Mouse (Mus musculus) MEL (cell line): ENCODE results near the gene Olfr1217. TPM values are rescaled to one million over a fixed set of nuclear protein-coding genes. Genes with fewer than 3 reads are reported as not detected.
"Not testable (repeated sequence)": the region's sequence is repeated elsewhere in the genome, so short reads cannot be mapped to it uniquely, and the experiment has no call there.

ENCODE experiments used
- DNase-seq: peaks from one replicate; pipeline ENCODE4 v3.0.0; 2011; ENCODE audit warnings: low read depth, low spot score
- H3K27ac ChIP-seq: 2 replicates; pipeline ENCODE4 v1.5.1; 2012; ENCODE audit warnings: low read depth, mild to moderate bottlenecking, control low read depth, low read length, moderate library complexity; ENCODE audit not compliant: control insufficient read depth
- H3K27me3 ChIP-seq, 2 experiments: fragments of 150-350 bp in 1 of 2; sonication (generic) in 1 of 2; 2 replicates each; pipeline ENCODE4 v1.6.1; 2012; ENCODE audit warnings: low read length in 2 of 2, mild to moderate bottlenecking in 2 of 2, improper control_type of control experiment in 1 of 2, moderate library complexity in 1 of 2; ENCODE audit not compliant: insufficient read depth in 2 of 2, control insufficient read depth in 1 of 2
- H3K36me3 ChIP-seq, 2 experiments: 2 replicates each; pipeline ENCODE4 v1.6.1; 2012 to 2014; ENCODE audit warnings: low read length in 2 of 2, improper control_type of control experiment in 1 of 2, inconsistent platforms in 1 of 2, mild to moderate bottlenecking in 1 of 2; ENCODE audit not compliant: insufficient read depth in 2 of 2, control insufficient read depth in 1 of 2
- H3K4me1 ChIP-seq, 2 experiments: fragments of 150-350 bp in 1 of 2; sonication (generic) in 1 of 2; 2 replicates each; pipeline ENCODE4 v1.6.1; 2012; ENCODE audit warnings: low read length in 2 of 2, improper control_type of control experiment in 1 of 2, mild to moderate bottlenecking in 1 of 2; ENCODE audit not compliant: insufficient read depth in 2 of 2, control insufficient read depth in 1 of 2
- H3K4me3 ChIP-seq, 2 experiments: fragments of 150-350 bp in 1 of 2; sonication (generic) in 1 of 2; 2 replicates each; pipeline ENCODE4 v1.5.1; 2012; ENCODE audit warnings: low read depth in 2 of 2, low read length in 2 of 2, mild to moderate bottlenecking in 2 of 2, moderate library complexity in 2 of 2, control low read depth in 1 of 2, improper control_type of control experiment in 1 of 2; ENCODE audit not compliant: control insufficient read depth in 1 of 2, insufficient read depth in 1 of 2
- H3K79me2 ChIP-seq: 2 replicates; pipeline ENCODE4 v1.6.1; 2012; ENCODE audit warnings: mild to moderate bottlenecking, low read length, moderate library complexity; ENCODE audit not compliant: control insufficient read depth, poor library complexity, insufficient read depth
- H3K9ac ChIP-seq: 2 replicates; pipeline ENCODE4 v1.6.1; 2012; ENCODE audit warnings: low read depth, mild to moderate bottlenecking, control low read depth, low read length, moderate library complexity; ENCODE audit not compliant: control insufficient read depth, poor library complexity, severe bottlenecking
- H3K9me3 ChIP-seq: fragments of 150-350 bp; sonication (generic); replicated peaks from 2 replicates; pipeline ENCODE4 v1.6.1; 2012; ENCODE audit warnings: mild to moderate bottlenecking, low read length, improper control_type of control experiment, moderate library complexity; ENCODE audit not compliant: insufficient read depth
- CHD2 ChIP-seq: IDR thresholded peaks from 2 replicates; pipeline ENCODE4 v1.6.1; 2011; ENCODE audit warnings: low read length, improper control_type of control experiment
- CTCF ChIP-seq, 3 experiments: IDR thresholded peaks in 2 of 3; conservative IDR thresholded peaks in 1 of 3; 2 replicates each; pipeline ENCODE4 v1.5.1; 2011 to 2012; ENCODE audit warnings: low read length in 3 of 3, low read depth in 2 of 3, mild to moderate bottlenecking in 2 of 3, improper control_type of control experiment in 1 of 3, inconsistent platforms in 1 of 3, mixed read lengths in 1 of 3, moderate library complexity in 1 of 3; ENCODE audit not compliant: control insufficient read depth in 1 of 3, insufficient read depth in 1 of 3, poor library complexity in 1 of 3, severe bottlenecking in 1 of 3
- E2F4 ChIP-seq: IDR thresholded peaks from 2 replicates; pipeline ENCODE4 v1.6.1; 2011; ENCODE audit warnings: low read depth, low read length, improper control_type of control experiment, borderline replicate concordance
- ELF1 ChIP-seq: IDR thresholded peaks from 2 replicates; pipeline ENCODE4 v1.6.1; 2014; ENCODE audit warnings: low read depth, mild to moderate bottlenecking, inconsistent platforms, low read length, improper control_type of control experiment, moderate library complexity
- EP300 ChIP-seq, 2 experiments: IDR thresholded peaks; 2 replicates each; pipeline ENCODE4 v1.6.1; 2011; ENCODE audit warnings: improper control_type of control experiment in 2 of 2, low read length in 2 of 2, low read depth in 1 of 2, mild to moderate bottlenecking in 1 of 2
- GATA1 ChIP-seq: IDR thresholded peaks from 2 replicates; pipeline ENCODE4 v1.6.1; 2011; ENCODE audit warnings: low read depth, low read length, improper control_type of control experiment
- MAFK ChIP-seq: IDR thresholded peaks from 2 replicates; pipeline ENCODE4 v1.6.1; 2011; ENCODE audit warnings: low read depth, mild to moderate bottlenecking, low read length, improper control_type of control experiment, borderline replicate concordance
- MAX ChIP-seq: IDR thresholded peaks from 2 replicates; pipeline ENCODE4 v1.6.1; 2011; ENCODE audit warnings: low read length, improper control_type of control experiment
- MEF2A ChIP-seq: IDR thresholded peaks from 2 replicates; pipeline ENCODE4 v1.6.1; 2014; ENCODE audit warnings: low read depth, mild to moderate bottlenecking, inconsistent platforms, low read length, improper control_type of control experiment; ENCODE audit not compliant: poor library complexity, insufficient replicate concordance, severe bottlenecking; ENCODE audit errors: extremely low read depth
- MXI1 ChIP-seq: IDR thresholded peaks from 2 replicates; pipeline ENCODE4 v1.6.1; 2011; ENCODE audit warnings: mild to moderate bottlenecking, low read depth, low read length, improper control_type of control experiment
- MYC ChIP-seq: IDR thresholded peaks from 2 replicates; pipeline ENCODE4 v1.6.1; 2011; ENCODE audit warnings: low read depth, mild to moderate bottlenecking, low read length, improper control_type of control experiment, moderate library complexity
- POLR2A ChIP-seq, 2 experiments: IDR thresholded peaks; 2 replicates each; pipeline ENCODE4 v1.6.1; 2011 to 2012; ENCODE audit warnings: low read length in 2 of 2, mild to moderate bottlenecking in 2 of 2, control low read depth in 1 of 2, improper control_type of control experiment in 1 of 2, low read depth in 1 of 2, moderate library complexity in 1 of 2; ENCODE audit not compliant: control insufficient read depth in 1 of 2, insufficient read depth in 1 of 2, poor library complexity in 1 of 2
- POLR2AphosphoS5 ChIP-seq: IDR thresholded peaks from 2 replicates; pipeline ENCODE4 v1.6.1; 2012; ENCODE audit warnings: low read depth, borderline replicate concordance, mild to moderate bottlenecking, inconsistent platforms, low read length, moderate library complexity, mixed read lengths
- RAD21 ChIP-seq: IDR thresholded peaks from 2 replicates; pipeline ENCODE4 v1.6.1; 2011; ENCODE audit warnings: mild to moderate bottlenecking, low read depth, low read length, improper control_type of control experiment
- SIN3A ChIP-seq: IDR thresholded peaks from 2 replicates; pipeline ENCODE4 v1.6.1; 2012; ENCODE audit warnings: low read length, improper control_type of control experiment, inconsistent platforms
- SMC3 ChIP-seq: IDR thresholded peaks from 2 replicates; pipeline ENCODE4 v1.6.1; 2011; ENCODE audit warnings: low read depth, low read length, improper control_type of control experiment
- TAL1 ChIP-seq: IDR thresholded peaks from 2 replicates; pipeline ENCODE4 v1.6.1; 2012; ENCODE audit warnings: mild to moderate bottlenecking, inconsistent platforms, low read length, moderate library complexity, mixed read lengths
- TCF12 ChIP-seq: IDR thresholded peaks from 2 replicates; pipeline ENCODE4 v1.6.1; 2014; ENCODE audit warnings: low read depth, mild to moderate bottlenecking, inconsistent platforms, low read length, improper control_type of control experiment, moderate library complexity
- UBTF ChIP-seq: IDR thresholded peaks from 2 replicates; pipeline ENCODE4 v1.6.1; 2012; ENCODE audit warnings: low read depth, mild to moderate bottlenecking, inconsistent platforms, low read length, improper control_type of control experiment, moderate library complexity, borderline replicate concordance; ENCODE audit not compliant: insufficient read depth
- USF2 ChIP-seq, 2 experiments: IDR thresholded peaks; 2 replicates each; pipeline ENCODE4 v1.6.1; 2011 to 2012; ENCODE audit warnings: improper control_type of control experiment in 2 of 2, low read length in 2 of 2, borderline replicate concordance in 1 of 2, inconsistent platforms in 1 of 2, low read depth in 1 of 2, mild to moderate bottlenecking in 1 of 2; ENCODE audit not compliant: insufficient read depth in 1 of 2
- ZC3H11A ChIP-seq: IDR thresholded peaks from 2 replicates; pipeline ENCODE4 v1.6.1; 2012; ENCODE audit warnings: low read depth, mild to moderate bottlenecking, inconsistent platforms, low read length, improper control_type of control experiment
- ZMIZ1 ChIP-seq: IDR thresholded peaks from 2 replicates; pipeline ENCODE4 v1.6.1; 2012; ENCODE audit warnings: low read depth, mild to moderate bottlenecking, inconsistent platforms, low read length, improper control_type of control experiment, moderate library complexity
- polyA plus RNA-seq, 2 experiments: library from polyadenylated mRNA; stranded (reverse) in 1 of 2; unstranded in 1 of 2; fragments of >175 nt in 1 of 2; fragments of >200 nt in 1 of 2; gene quantifications; 2 replicates each; pipeline versions ENCODE4 v1.2.1 to v1.2.4; 2012; ENCODE audit warnings: low replicate concordance in 2 of 2, low read depth in 1 of 2; ENCODE audit not compliant: insufficient read length in 2 of 2, insufficient read depth in 1 of 2, missing spikeins in 1 of 2
- total RNA-seq: library from RNA; depleted of rRNA; stranded (reverse); fragments of 300-350 nt; gene quantifications from 2 replicates; pipeline ENCODE4 v1.2.3, GENCODE M21; 2012

The Olfr1217 gene
- total and polyA plus RNA-seq, 3 experiments: 0.03 TPM; not detected in 2

- H3K9ac ChIP-seq: no peak within 1 kb of the TSS
- no peaks in the 10 kb centered on the region for H3K79me2 ChIP-seq
- no peaks in the 10 kb centered on the region for H3K9me3 ChIP-seq
- TF ChIP-seq MAX (no peak), ZC3H11A (no peak), MYC (no peak), TCF12 (no peak), POLR2AphosphoS5 (no peak), ZMIZ1 (no peak), UBTF (no peak), SMC3 (no peak), E2F4 (no peak), USF2 (IDR thresholded peaks at IDR 0.05; ENCODE audit: borderline replicate concordance in 1 of 2, insufficient read depth in 1 of 2, low read depth in 1 of 2, low read length in 2 of 2) (no peak), POLR2A (IDR thresholded peaks at IDR 0.05; ENCODE audit: control insufficient read depth in 1 of 2, insufficient read depth in 1 of 2, low read depth in 1 of 2, low read length in 2 of 2, poor library complexity in 1 of 2) (no peak), SIN3A (no peak), MAFK (no peak)
- DNase-seq: no peak
- H3K4me1 ChIP-seq: no peaks in the 10 kb centered on the region
- H3K27me3 ChIP-seq: no peaks in the 10 kb centered on the region
- no peaks in the 10 kb centered on the region for H3K36me3 ChIP-seq
- H3K4me3 ChIP-seq: no peak within 1 kb of the TSS
- H3K27ac ChIP-seq: no peak within 1 kb of the TSS
Measured at GRCm38 (mm10) chr2:89061087-89061486, 29.2 kb upstream of the Olfr1217 start, which contains the start of gene Olfr1218. Olfr1218 (minus strand) TSS chr2:89061187.

GRCm38 (mm10) chr2:89021436-89021835, 10.4 kb downstream of the Olfr1217 start:
- not testable (repeated sequence) for H3K27me3 ChIP-seq, H3K9ac ChIP-seq, H3K36me3 ChIP-seq, H3K4me1 ChIP-seq, H3K27ac ChIP-seq, H3K9me3 ChIP-seq, H3K4me3 ChIP-seq, DNase-seq, H3K79me2 ChIP-seq

- Histone ChIP-seq H3K9me3 (no peaks in the 10 kb centered on the region), H3K4me1 (no peaks in the 10 kb centered on the region), H3K79me2 (no peaks in the 10 kb centered on the region), H3K27me3 (no peaks in the 10 kb centered on the region), H3K4me3 (no peak within 1 kb of the TSS), H3K36me3 (no peaks in the 10 kb centered on the region), H3K27ac (no peak within 1 kb of the TSS), H3K9ac (no peak within 1 kb of the TSS)
- TF ChIP-seq TAL1 (no peak), POLR2A (IDR thresholded peaks at IDR 0.05; ENCODE audit: control insufficient read depth in 1 of 2, insufficient read depth in 1 of 2, low read depth in 1 of 2, low read length in 2 of 2, poor library complexity in 1 of 2) (no peak), ELF1 (no peak), CHD2 (no peak), CTCF (IDR thresholded peaks at IDR 0.05 in 2 of 3, conservative IDR thresholded peaks at IDR 0.05 in 1 of 3; ENCODE audit: control insufficient read depth in 1 of 3, insufficient read depth in 1 of 3, low read depth in 2 of 3, low read length in 3 of 3, poor library complexity in 1 of 3, severe bottlenecking in 1 of 3) (no peak), GATA1 (no peak), MEF2A (no peak), USF2 (IDR thresholded peaks at IDR 0.05; ENCODE audit: borderline replicate concordance in 1 of 2, insufficient read depth in 1 of 2, low read depth in 1 of 2, low read length in 2 of 2) (no peak), RAD21 (no peak), SMC3 (no peak), MXI1 (no peak), EP300 (IDR thresholded peaks at IDR 0.05; ENCODE audit: low read depth in 1 of 2, low read length in 2 of 2) (no peak)
- DNase-seq: no peak
Measured at GRCm38 (mm10) chr2:89018240-89018639, 13.6 kb downstream of the Olfr1217 start, which contains the start of gene Olfr1216. Olfr1216 (minus strand) TSS chr2:89018340.
